Mouse (Mus musculus) E14TG2a.4 (cell line): ENCODE measurements at regions not wholly inside any gene's neighbourhood (a gene's known extent, or its start where the extent isn't known, plus 50 kb on each side); places are given as distances from the start of the nearest gene placed in this dataset.

ENCODE experiments used
- H3K27me3 ChIP-seq: 2 replicates; pipeline ENCODE4 v1.6.1; 2014; ENCODE audit warnings: low read length, control low read depth; ENCODE audit not compliant: insufficient read depth
- H3K36me3 ChIP-seq: 2 replicates; pipeline ENCODE4 v1.6.1; 2014; ENCODE audit warnings: low read length, control low read depth; ENCODE audit not compliant: insufficient read depth
- H3K4me1 ChIP-seq: replicated peaks from 2 replicates; pipeline ENCODE4 v1.6.1; 2014; ENCODE audit warnings: low read depth, low read length, control low read depth
- H3K4me3 ChIP-seq: replicated peaks from 2 replicates; pipeline ENCODE4 v1.5.1; 2014; ENCODE audit warnings: mild to moderate bottlenecking, low read length
- H3K9me3 ChIP-seq: 2 replicates; pipeline ENCODE4 v1.6.1; 2014; ENCODE audit warnings: low read length, control low read depth
- CTCF ChIP-seq: conservative IDR thresholded peaks from 2 replicates; pipeline ENCODE4 v1.5.1; 2014; ENCODE audit warnings: low read length
- NANOG ChIP-seq: IDR thresholded peaks from 2 replicates; pipeline ENCODE4 v1.6.1; 2014; ENCODE audit warnings: borderline replicate concordance, low read length, mixed read lengths
- POU5F1 ChIP-seq: IDR thresholded peaks from 2 replicates; pipeline ENCODE4 v1.6.1; 2014; ENCODE audit warnings: low read length, borderline replicate concordance

DNA sequence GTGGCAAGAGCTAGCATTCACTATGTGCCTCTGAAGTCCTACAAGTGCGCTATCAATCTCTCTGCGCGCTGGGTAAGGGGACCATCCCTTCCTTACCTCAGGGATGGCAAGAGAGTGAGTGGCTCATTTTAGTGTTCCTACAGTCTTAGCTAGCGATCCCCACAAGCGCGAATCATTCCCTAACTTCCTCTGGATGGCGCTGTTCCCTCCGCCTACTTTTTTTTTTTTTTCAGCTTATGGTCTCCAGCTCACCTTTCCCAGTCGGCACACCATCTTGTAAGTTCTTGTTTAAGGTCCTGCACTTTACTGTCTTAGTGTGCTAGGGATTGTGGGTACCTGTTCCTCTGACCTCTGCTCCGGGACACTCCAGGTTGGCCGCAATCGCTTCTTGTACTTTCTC, 215.7 kb upstream of the Hes1 start:
- Histone ChIP-seq H3K4me1 (peaks cover 32% of the 10 kb centered on the region), H3K36me3 (no peaks in the 10 kb centered on the region), H3K27me3 (peaks cover 39% of the 10 kb centered on the region), H3K4me3 (no peak overlapping the region), H3K9me3 (no peaks in the 10 kb centered on the region)
- TF ChIP-seq CTCF (peak; percentile 41), POU5F1 (no peak)

DNA sequence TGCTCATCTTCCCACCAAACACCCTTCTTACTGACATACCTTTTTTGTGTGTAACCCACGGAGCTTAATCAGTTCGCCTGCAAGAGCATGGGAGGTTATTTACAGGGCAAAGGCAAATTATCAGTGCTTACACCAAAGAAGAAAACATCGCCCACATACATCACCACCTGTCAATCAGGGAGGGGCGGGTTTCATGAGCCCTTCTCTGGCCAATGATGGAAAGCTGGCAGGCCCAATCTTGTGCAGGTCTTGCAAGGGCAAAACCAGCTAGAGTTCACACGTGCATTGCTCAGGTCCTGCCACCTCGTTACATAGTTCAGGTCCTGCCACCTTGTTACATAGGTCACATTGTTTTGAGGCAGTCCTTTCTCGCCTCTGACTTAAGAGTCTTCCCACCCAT, 214.7 kb upstream of the Hes1 start:
- TF ChIP-seq NANOG (no peak), POU5F1 (no peak), CTCF (no peak)
- Histone ChIP-seq H3K4me1 (peaks cover 29% of the 10 kb centered on the region), H3K36me3 (no peaks in the 10 kb centered on the region), H3K4me3 (no peak overlapping the region), H3K27me3 (peaks cover 29% of the 10 kb centered on the region), H3K9me3 (no peaks in the 10 kb centered on the region)

DNA sequence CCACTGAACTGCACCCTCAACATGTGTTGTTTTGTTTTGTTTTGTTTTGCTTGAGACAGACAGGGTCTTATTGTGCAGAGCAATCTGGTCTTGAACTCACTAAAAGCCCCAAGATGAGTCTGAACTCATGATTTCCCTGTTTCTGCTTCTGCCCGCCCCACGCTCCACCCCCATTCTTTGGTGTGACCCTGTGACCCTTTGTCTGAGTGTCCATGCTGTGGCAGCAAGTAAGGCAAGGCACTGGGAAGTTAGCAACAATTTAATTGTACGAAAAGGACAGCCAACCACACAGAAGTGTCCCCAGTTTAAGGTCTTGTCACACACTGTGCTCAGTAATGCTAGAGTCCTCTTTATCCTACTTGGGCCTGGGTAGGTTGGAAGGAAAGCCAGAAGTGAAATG, 213.6 kb upstream of the Hes1 start:
- peaks cover 18% of the 10 kb centered on the region for H3K4me1 ChIP-seq
- H3K27me3 ChIP-seq, result peaks cover 27% of the 10 kb centered on the region
- H3K4me3 ChIP-seq, result no peak overlapping the region

DNA sequence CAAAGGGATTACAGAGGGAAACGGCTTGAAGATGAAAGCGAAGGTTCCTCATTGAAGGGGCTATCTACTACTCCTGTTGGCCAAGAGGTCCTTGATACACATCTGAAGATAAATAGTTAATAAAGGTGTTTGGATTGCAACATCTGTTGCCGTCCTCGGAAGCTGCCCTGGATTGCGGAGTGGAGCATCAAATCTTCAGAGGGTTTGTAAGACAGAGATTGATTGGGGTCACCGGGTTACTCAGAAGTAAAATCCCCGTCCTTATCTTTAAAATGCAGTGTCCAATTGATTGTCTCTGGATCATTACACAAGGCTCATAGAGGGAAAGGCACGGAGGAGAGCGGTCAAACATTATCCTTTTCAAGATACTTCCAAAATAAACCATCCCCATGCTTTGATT, 212.4 kb upstream of the Hes1 start:
- no peak for TF ChIP-seq NANOG
- TF ChIP-seq POU5F1, result no peak
- no peak for TF ChIP-seq CTCF
- Histone ChIP-seq H3K4me1 (peaks cover 15% of the 10 kb centered on the region), H3K27me3 (peaks cover 19% of the 10 kb centered on the region), H3K9me3 (no peaks in the 10 kb centered on the region), H3K36me3 (no peaks in the 10 kb centered on the region), H3K4me3 (no peak overlapping the region)

More for the DNA sequence above, 213.6 kb upstream of the Hes1 start:
- Histone ChIP-seq H3K9me3 (no peaks in the 10 kb centered on the region), H3K36me3 (no peaks in the 10 kb centered on the region)
- no peak for TF ChIP-seq POU5F1
- no peak for TF ChIP-seq CTCF

DNA sequence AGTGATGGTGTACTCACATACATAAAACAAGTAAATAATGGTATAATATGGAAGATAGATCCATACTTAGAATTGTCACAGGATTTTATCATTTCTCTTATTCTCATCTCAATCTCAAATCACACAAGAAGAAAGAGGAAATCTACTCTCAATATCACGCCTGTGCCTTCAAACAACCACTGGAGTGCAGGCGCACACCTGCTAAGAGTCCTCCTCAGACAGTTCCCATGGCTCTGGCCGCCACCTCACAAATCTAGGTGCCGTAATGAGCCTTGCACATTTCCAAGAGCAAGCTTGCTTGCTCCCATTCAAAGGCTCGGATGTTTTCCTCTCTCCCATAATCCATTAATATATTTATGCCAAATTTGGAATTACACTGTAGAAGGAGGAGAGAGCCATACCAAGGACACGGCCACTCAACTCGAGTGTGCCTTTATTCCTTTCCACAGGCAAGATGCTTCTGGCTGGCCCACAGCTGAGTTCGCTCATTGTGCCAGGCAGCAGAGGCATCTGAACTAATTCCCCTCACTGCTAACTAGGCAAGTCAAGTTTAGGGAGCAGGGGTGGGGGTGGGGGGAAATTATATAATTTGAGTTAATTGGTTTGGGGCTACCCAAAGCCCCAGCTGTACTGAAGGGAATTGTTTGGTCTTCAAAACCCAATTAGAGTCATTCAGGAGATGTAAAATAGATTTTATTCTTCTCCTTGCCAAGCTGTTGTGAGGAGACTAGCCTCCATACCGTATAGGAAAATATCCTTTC, 209.2 kb upstream of the Hes1 start:
- no peaks in the 10 kb centered on the region for H3K9me3 ChIP-seq
- no peak for TF ChIP-seq NANOG
- peaks cover 18% of the 10 kb centered on the region for H3K27me3 ChIP-seq
- no peaks in the 10 kb centered on the region for H3K36me3 ChIP-seq
- H3K4me1 ChIP-seq, result peaks cover 10% of the 10 kb centered on the region
- H3K4me3 ChIP-seq, result no peak overlapping the region

DNA sequence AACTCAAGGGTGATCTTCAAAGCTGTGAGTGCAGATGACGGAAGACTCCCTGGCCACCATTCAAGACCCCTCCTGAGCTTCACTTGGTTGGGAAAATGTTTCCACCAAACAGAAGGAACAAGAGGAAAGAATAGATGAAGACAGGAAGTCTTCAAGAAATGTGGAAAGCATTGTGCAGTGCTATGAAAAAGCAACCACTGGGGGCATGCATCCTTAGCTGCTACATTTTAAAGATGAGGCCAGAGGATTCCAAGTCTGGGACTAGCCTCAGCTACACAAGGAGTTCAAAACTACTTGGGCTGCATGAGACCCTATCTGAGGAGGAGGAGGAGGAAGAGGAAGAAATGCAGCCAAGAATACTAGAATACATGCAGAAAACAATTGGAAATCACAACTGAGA, 207.6 kb upstream of the Hes1 start:
- no peak for TF ChIP-seq NANOG
- no peak for TF ChIP-seq POU5F1
- TF ChIP-seq CTCF, result no peak; the same call in 1 of the 2 replicates
- Histone ChIP-seq H3K9me3 (no peaks in the 10 kb centered on the region), H3K27me3 (peaks cover 28% of the 10 kb centered on the region), H3K4me1 (peaks cover 12% of the 10 kb centered on the region), H3K4me3 (no peak overlapping the region), H3K36me3 (no peaks in the 10 kb centered on the region)

DNA sequence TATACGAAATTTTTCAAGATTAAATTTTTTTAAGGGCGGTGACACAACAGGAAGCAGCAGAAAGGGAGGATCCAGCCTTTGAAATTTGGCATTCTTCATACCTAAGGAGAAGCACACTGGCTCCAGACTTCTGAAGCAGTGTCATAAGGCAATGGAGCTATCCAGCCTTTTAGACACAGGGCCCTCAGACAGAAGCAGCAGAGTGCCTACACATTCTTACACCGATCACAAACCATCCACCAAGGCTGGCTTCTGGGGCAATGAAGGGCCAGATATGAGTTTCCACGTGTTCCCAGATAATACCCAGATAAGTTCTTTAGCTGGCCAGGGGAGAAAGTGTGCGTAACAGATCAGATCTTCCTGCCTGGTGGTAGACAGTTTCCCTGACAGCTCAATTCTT, 205.5 kb upstream of the Hes1 start:
- no peak for TF ChIP-seq CTCF
- H3K36me3 ChIP-seq, result no peaks in the 10 kb centered on the region
- H3K9me3 ChIP-seq, result no peaks in the 10 kb centered on the region
- no peak overlapping the region for H3K4me3 ChIP-seq
- peaks cover 37% of the 10 kb centered on the region for H3K27me3 ChIP-seq
- H3K4me1 ChIP-seq, result peaks cover 12% of the 10 kb centered on the region

DNA sequence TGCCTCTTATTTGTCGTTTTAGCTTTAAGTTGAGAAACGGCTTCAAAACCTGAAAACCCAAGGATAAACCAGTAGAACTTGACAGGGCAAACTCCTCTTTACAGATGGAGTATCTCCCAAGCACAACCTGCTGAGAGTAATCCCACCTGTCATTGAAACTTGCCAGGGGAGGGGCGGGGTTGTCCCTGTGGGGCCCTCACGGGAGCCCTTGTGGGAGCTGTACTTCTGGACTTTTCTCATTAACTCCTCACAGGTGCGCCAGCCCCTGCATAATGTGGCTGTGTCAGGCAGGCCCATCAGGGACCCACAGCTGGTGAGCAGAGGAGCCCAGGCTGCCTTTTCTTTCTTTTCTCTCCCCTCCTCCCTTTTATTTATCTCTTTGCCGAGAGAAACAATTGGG, 203.9 kb upstream of the Hes1 start:
- no peaks in the 10 kb centered on the region for H3K9me3 ChIP-seq
- no peak overlapping the region for H3K4me3 ChIP-seq
- peaks cover 12% of the 10 kb centered on the region for H3K4me1 ChIP-seq
- H3K27me3 ChIP-seq, result peaks cover 32% of the 10 kb centered on the region
- TF ChIP-seq CTCF (no peak), POU5F1 (no peak), NANOG (no peak)
- H3K36me3 ChIP-seq, result no peaks in the 10 kb centered on the region

DNA sequence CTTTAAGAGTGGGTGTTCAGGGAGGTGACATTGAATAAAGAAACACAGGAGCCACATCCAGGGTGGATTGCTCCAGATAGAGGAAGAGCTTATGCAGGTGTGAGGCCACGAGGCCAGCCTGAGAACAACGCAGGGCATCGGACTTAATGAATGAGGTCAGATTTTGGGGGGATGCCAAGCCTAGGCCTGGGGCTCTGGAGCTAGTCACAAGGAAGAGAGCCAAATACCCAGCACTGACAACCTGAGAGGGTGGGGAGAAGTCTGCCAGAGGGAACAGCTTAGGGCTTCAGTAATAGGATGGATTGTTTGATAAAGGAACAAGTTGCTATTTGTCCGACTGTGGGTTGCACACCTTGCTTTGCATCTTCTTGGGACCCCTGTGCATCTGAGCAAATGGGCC, 203.1 kb upstream of the Hes1 start:
- Histone ChIP-seq H3K36me3 (no peaks in the 10 kb centered on the region), H3K4me3 (no peak overlapping the region), H3K4me1 (peaks cover 12% of the 10 kb centered on the region), H3K27me3 (peaks cover 30% of the 10 kb centered on the region), H3K9me3 (no peaks in the 10 kb centered on the region)
- TF ChIP-seq CTCF, result no peak
- no peak for TF ChIP-seq NANOG
- TF ChIP-seq POU5F1, result no peak
